ENCODE assay signal across 31 mouse cellular contexts in genomic region chr8:49445444-49445843, GRCm38 (mm10).
DNase-seq lines count a peak whose midpoint lies in the region; ATAC-seq and TF ChIP-seq lines count a peak whose summit lies in the region.
"Had no signal": no experiment of that assay in that cellular context is flagged by ENCODE, and none has a peak within 500 bp of the region (broad histone marks: within the 10 kb centered on the region; RNA-seq: fewer than 3 reads in every experiment).

No protein-coding gene starts in this region.

- H3K4me2 ChIP-seq in embryonic facial prominence, embryonic 14.5 days (ENCODE audit: low read depth, low read length), result no peak overlapping the region
- no peak overlapping the region for H3K4me2 ChIP-seq in midbrain, embryonic 11.5 days
- no peak overlapping the region for H3K4me2 ChIP-seq in midbrain, postnatal 0 days (ENCODE audit: low read depth, low read length, poor library complexity, severe bottlenecking)
- H3K4me2 ChIP-seq in midbrain, embryonic 14.5 days (ENCODE audit: low read length), result no peak overlapping the region
- no peak overlapping the region for H3K4me2 ChIP-seq in midbrain, embryonic 15.5 days
- H3K4me2 ChIP-seq in heart, embryonic 12.5 days, result no peak overlapping the region
- H3K4me2 ChIP-seq: embryonic facial prominence, embryonic 12.5 days; embryonic facial prominence, embryonic 15.5 days; forebrain, embryonic 12.5 days had no signal

- DNase-seq in embryonic facial prominence, embryonic 14.5 days (ENCODE audit: low spot score), result peak; percentile 13
- DNase-seq in embryonic facial prominence, embryonic 10.5 days (ENCODE audit: low spot score), result no peak
- peak; percentile 78 for DNase-seq in midbrain, embryonic 11.5 days (ENCODE audit: low spot score, missing footprints)
- no peak for DNase-seq in midbrain, postnatal 0 days (ENCODE audit: low spot score)
- peak; percentile 27 for DNase-seq in midbrain, embryonic 14.5 days
- peak; percentile 33 for DNase-seq in brain, embryonic 14.5 days (ENCODE audit: low read depth)
- DNase-seq: adrenal gland, adult 8-10 months; adrenal gland, postnatal 14 days; adrenal gland, postnatal 36 days; B cell, adult 2 months; cerebellum, adult 11 months; cerebellum, adult 18-20 months; cerebellum, adult 8-10 months; cerebellum, adult 9-11 months; cerebellum, postnatal 14 days; cerebellum, postnatal 36 days; embryo, embryonic 11 days had no signal

- peak; percentile 37; the same call in 1 of the 2 replicates for ATAC-seq in embryonic facial prominence, embryonic 14.5 days (ENCODE audit: low read depth)
- ATAC-seq in midbrain, embryonic 11.5 days (ENCODE audit: low FRiP score), result peak; percentile 55; the same call in 1 of the 2 replicates
- no peak for ATAC-seq in midbrain, postnatal 0 days (ENCODE audit: low FRiP score)
- ATAC-seq in midbrain, embryonic 14.5 days (ENCODE audit: low FRiP score, low TSS enrichment), result no peak
- ATAC-seq in midbrain, embryonic 15.5 days (replicated peaks), result no peak
- ATAC-seq in heart, embryonic 12.5 days (ENCODE audit: insufficient number of reproducible peaks, low FRiP score), result no peak
- ATAC-seq: activated CD4-positive, CD25-positive, alpha-beta regulatory T cell, adult 4 months; CD4-positive, CD25-positive, alpha-beta regulatory T cell, adult 4 months; forebrain, embryonic 14.5 days; forebrain, embryonic 16.5 days; Patski had no signal

- no peaks in the 10 kb centered on the region for H3K4me1 ChIP-seq in embryonic facial prominence, embryonic 14.5 days (ENCODE audit: control insufficient read depth, insufficient read depth, low read length)
- 0 out of 2 replicates have a peak, but pooled peaks cover 2% of the 10 kb centered on the region for H3K4me1 ChIP-seq in embryonic facial prominence, embryonic 10.5 days
- H3K4me1 ChIP-seq in midbrain, embryonic 11.5 days (ENCODE audit: control insufficient read depth, insufficient read depth, low read length), result 0 out of 2 replicates have a peak, but pooled peaks cover 4% of the 10 kb centered on the region
- no peaks in the 10 kb centered on the region for H3K4me1 ChIP-seq in midbrain, postnatal 0 days (ENCODE audit: insufficient read depth, low read length)
- H3K4me1 ChIP-seq in midbrain, embryonic 14.5 days (ENCODE audit: control insufficient read depth, insufficient read depth, low read length), result no peaks in the 10 kb centered on the region
- H3K4me1 ChIP-seq in midbrain, embryonic 15.5 days, result 0 out of 2 replicates have a peak, but pooled peaks cover 4% of the 10 kb centered on the region
- no peaks in the 10 kb centered on the region for H3K4me1 ChIP-seq in heart, embryonic 12.5 days (replicated peaks)
- H3K4me1 ChIP-seq: embryonic facial prominence, embryonic 12.5 days; embryonic facial prominence, embryonic 15.5 days had no signal

- H3K27me3 ChIP-seq in embryonic facial prominence, embryonic 14.5 days (replicated peaks; ENCODE audit: control insufficient read depth, insufficient read depth, low read length), result no peaks in the 10 kb centered on the region
- H3K27me3 ChIP-seq in embryonic facial prominence, embryonic 10.5 days (replicated peaks; ENCODE audit: low read depth, poor library complexity, severe bottlenecking), result no peaks in the 10 kb centered on the region
- H3K27me3 ChIP-seq in midbrain, embryonic 11.5 days (ENCODE audit: control insufficient read depth, insufficient read depth, low read length), result no peaks in the 10 kb centered on the region
- no peaks in the 10 kb centered on the region for H3K27me3 ChIP-seq in midbrain, postnatal 0 days (ENCODE audit: insufficient read depth, low read length)
- H3K27me3 ChIP-seq in midbrain, embryonic 14.5 days (ENCODE audit: control insufficient read depth, insufficient read depth, low read length), result no peaks in the 10 kb centered on the region
- no peaks in the 10 kb centered on the region for H3K27me3 ChIP-seq in midbrain, embryonic 15.5 days (replicated peaks)
- no peaks in the 10 kb centered on the region for H3K27me3 ChIP-seq in heart, embryonic 12.5 days (replicated peaks)
- H3K27me3 ChIP-seq: CH12.LX; embryonic facial prominence, embryonic 12.5 days; embryonic facial prominence, embryonic 15.5 days had no signal

- no peak for TF ChIP-seq CTCF in midbrain, postnatal 0 days (IDR thresholded peaks at IDR 0.05)
- no peak for TF ChIP-seq CTCF in brain, embryonic 14.5 days (IDR thresholded peaks at IDR 0.05; ENCODE audit: borderline replicate concordance, extremely low read depth, insufficient read depth, insufficient read length)

- 62% methylated on average over 5 of the region's 5 CpGs for WGBS in embryonic facial prominence, embryonic 14.5 days
- 71% methylated on average over 5 of the region's 5 CpGs for WGBS in embryonic facial prominence, embryonic 10.5 days
- WGBS in midbrain, embryonic 11.5 days, result 61% methylated on average over 5 of the region's 5 CpGs
- 45% methylated on average over 5 of the region's 5 CpGs for WGBS in midbrain, postnatal 0 days
- WGBS in midbrain, embryonic 14.5 days, result 40% methylated on average over 5 of the region's 5 CpGs
- 44% methylated on average over 5 of the region's 5 CpGs for WGBS in midbrain, embryonic 15.5 days
- WGBS in heart, embryonic 12.5 days, result 74% methylated on average over 5 of the region's 5 CpGs

- H3K9me3 ChIP-seq in embryonic facial prominence, embryonic 14.5 days (ENCODE audit: control insufficient read depth, low read length), result no peaks in the 10 kb centered on the region
- no peaks in the 10 kb centered on the region for H3K9me3 ChIP-seq in embryonic facial prominence, embryonic 10.5 days
- no peaks in the 10 kb centered on the region for H3K9me3 ChIP-seq in midbrain, embryonic 11.5 days (ENCODE audit: control insufficient read depth, low read length)
- H3K9me3 ChIP-seq in midbrain, postnatal 0 days (ENCODE audit: low read length), result no peaks in the 10 kb centered on the region
- H3K9me3 ChIP-seq in midbrain, embryonic 14.5 days (ENCODE audit: control insufficient read depth, low read length), result no peaks in the 10 kb centered on the region
- no peaks in the 10 kb centered on the region for H3K9me3 ChIP-seq in midbrain, embryonic 15.5 days
- no peaks in the 10 kb centered on the region for H3K9me3 ChIP-seq in heart, embryonic 12.5 days (replicated peaks)
- H3K9me3 ChIP-seq: embryonic facial prominence, embryonic 12.5 days; embryonic facial prominence, embryonic 15.5 days; forebrain, embryonic 10.5 days; forebrain, embryonic 12.5 days had no signal

- H3K27ac ChIP-seq in embryonic facial prominence, embryonic 14.5 days (replicated peaks; ENCODE audit: low read depth, low read length), result no peak overlapping the region
- no peak overlapping the region for H3K27ac ChIP-seq in embryonic facial prominence, embryonic 10.5 days (replicated peaks)
- H3K27ac ChIP-seq in midbrain, embryonic 11.5 days (ENCODE audit: low read depth, low read length), result no peak overlapping the region
- no peak overlapping the region for H3K27ac ChIP-seq in midbrain, postnatal 0 days (ENCODE audit: low read depth, low read length)
- no peak overlapping the region for H3K27ac ChIP-seq in midbrain, embryonic 14.5 days (replicated peaks; ENCODE audit: low read depth, low read length)
- no peak overlapping the region for H3K27ac ChIP-seq in midbrain, embryonic 15.5 days
- no peak overlapping the region for H3K27ac ChIP-seq in heart, embryonic 12.5 days (ENCODE audit: poor library complexity, severe bottlenecking)
- H3K27ac ChIP-seq: embryonic facial prominence, embryonic 12.5 days; embryonic facial prominence, embryonic 15.5 days; forebrain, embryonic 10.5 days; forebrain, embryonic 12.5 days had no signal

- no peak overlapping the region for H3K9ac ChIP-seq in embryonic facial prominence, embryonic 14.5 days (ENCODE audit: low read depth, low read length)
- H3K9ac ChIP-seq in midbrain, embryonic 11.5 days (ENCODE audit: low read length), result no peak overlapping the region
- no peak overlapping the region for H3K9ac ChIP-seq in midbrain, postnatal 0 days (replicated peaks; ENCODE audit: low read length, poor library complexity, severe bottlenecking)
- no peak overlapping the region for H3K9ac ChIP-seq in midbrain, embryonic 14.5 days (replicated peaks; ENCODE audit: low read length)
- H3K9ac ChIP-seq in midbrain, embryonic 15.5 days, result no peak overlapping the region
- H3K9ac ChIP-seq in heart, embryonic 12.5 days, result no peak overlapping the region
- H3K9ac ChIP-seq: embryonic facial prominence, embryonic 12.5 days; embryonic facial prominence, embryonic 15.5 days; forebrain, embryonic 12.5 days had no signal

- H3K36me3 ChIP-seq in embryonic facial prominence, embryonic 14.5 days (ENCODE audit: control insufficient read depth, insufficient read depth, low read length), result no peaks in the 10 kb centered on the region
- H3K36me3 ChIP-seq in embryonic facial prominence, embryonic 10.5 days (replicated peaks), result no peaks in the 10 kb centered on the region
- no peaks in the 10 kb centered on the region for H3K36me3 ChIP-seq in midbrain, embryonic 11.5 days (ENCODE audit: control insufficient read depth, insufficient read depth, low read length)
- H3K36me3 ChIP-seq in midbrain, postnatal 0 days (ENCODE audit: insufficient read depth, low read length), result no peaks in the 10 kb centered on the region
- H3K36me3 ChIP-seq in midbrain, embryonic 14.5 days (ENCODE audit: control insufficient read depth, insufficient read depth, low read length), result no peaks in the 10 kb centered on the region
- no peaks in the 10 kb centered on the region for H3K36me3 ChIP-seq in midbrain, embryonic 15.5 days (replicated peaks)
- H3K36me3 ChIP-seq in heart, embryonic 12.5 days, result no peaks in the 10 kb centered on the region
- H3K36me3 ChIP-seq: embryonic facial prominence, embryonic 12.5 days; embryonic facial prominence, embryonic 15.5 days; forebrain, embryonic 10.5 days; forebrain, embryonic 12.5 days; G1E had no signal

- TF ChIP-seq POLR2A in brain, embryonic 14.5 days (IDR thresholded peaks at IDR 0.05; ENCODE audit: borderline replicate concordance, extremely low read depth, insufficient read depth, insufficient read length, poor library complexity, severe bottlenecking), result no peak

- no peak overlapping the region for H3K4me3 ChIP-seq in embryonic facial prominence, embryonic 14.5 days (ENCODE audit: low read depth, low read length)
- no peak overlapping the region for H3K4me3 ChIP-seq in embryonic facial prominence, embryonic 10.5 days
- no peak overlapping the region for H3K4me3 ChIP-seq in midbrain, embryonic 11.5 days (ENCODE audit: low read depth, low read length)
- no peak overlapping the region for H3K4me3 ChIP-seq in midbrain, postnatal 0 days (ENCODE audit: low read depth, low read length)
- H3K4me3 ChIP-seq in midbrain, embryonic 14.5 days (replicated peaks; ENCODE audit: low read depth, low read length), result no peak overlapping the region
- H3K4me3 ChIP-seq in midbrain, embryonic 15.5 days, result no peak overlapping the region
- H3K4me3 ChIP-seq in heart, embryonic 12.5 days, result no peak overlapping the region
- H3K4me3 ChIP-seq: embryonic facial prominence, embryonic 12.5 days; embryonic facial prominence, embryonic 15.5 days; erythroblast, embryonic 14.5 days; forebrain, embryonic 10.5 days; forebrain, embryonic 12.5 days had no signal

Comparison
In these comparisons a context has a peak if more than half of its experiments do, and no peak if none do; other contexts are left out.
1. ATAC-seq: peak in embryonic facial prominence, embryonic 14.5 days (single experiment) and midbrain, embryonic 11.5 days (single experiment); none in midbrain, postnatal 0 days (single experiment), midbrain, embryonic 14.5 days (single experiment), midbrain, embryonic 15.5 days (single experiment) and heart, embryonic 12.5 days (single experiment).
2. DNase-seq: peak in embryonic facial prominence, embryonic 14.5 days (single experiment), midbrain, embryonic 11.5 days (single experiment), midbrain, embryonic 14.5 days (single experiment) and brain, embryonic 14.5 days (single experiment); none in embryonic facial prominence, embryonic 10.5 days (single experiment) and midbrain, postnatal 0 days (single experiment).